ENCODE assay signal across 13 mouse cellular contexts in the genomic region with DNA sequence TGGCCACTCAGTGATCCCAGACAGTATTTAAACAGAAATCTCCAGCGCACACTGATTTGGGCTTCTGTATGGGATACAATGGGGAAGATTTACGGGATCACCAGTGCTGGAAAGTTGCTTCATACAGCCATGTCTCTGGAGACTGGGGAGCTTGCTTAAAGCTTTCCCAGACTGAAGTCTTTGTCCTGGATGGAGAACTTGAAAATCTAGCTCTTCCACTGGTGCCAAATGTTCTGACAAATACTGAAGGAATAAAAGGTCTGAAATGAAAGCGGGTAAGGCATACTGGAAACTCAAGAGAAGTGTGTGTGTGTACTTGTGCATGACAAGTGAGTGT.
DNase-seq lines count a peak whose midpoint lies in the region; ATAC-seq lines count a peak whose summit lies in the region.
"Had no signal": no experiment of that assay in that cellular context is flagged by ENCODE, and none has a peak within 500 bp of the region (broad histone marks: within the 10 kb centered on the region; RNA-seq: fewer than 3 reads in every experiment).

No protein-coding gene starts in this region.

- H3K9me3 ChIP-seq in kidney, embryonic 15.5 days (replicated peaks) = no peaks in the 10 kb centered on the region
- H3K9me3 ChIP-seq: forebrain, embryonic 12.5 days; hindbrain, embryonic 10.5 days; neural tube, embryonic 15.5 days had no signal

- no peak overlapping the region for H3K9ac ChIP-seq in kidney, embryonic 15.5 days
- H3K9ac ChIP-seq: forebrain, embryonic 12.5 days; neural tube, embryonic 15.5 days had no signal

- no peaks in the 10 kb centered on the region for H3K27me3 ChIP-seq in kidney, embryonic 15.5 days
- H3K27me3 ChIP-seq: forebrain, embryonic 12.5 days; neural tube, embryonic 15.5 days had no signal

- 65% methylated on average over 3 of the region's 3 CpGs for WGBS in kidney, embryonic 15.5 days

- no peak for DNase-seq in kidney, postnatal 25 days
- peak; percentile 63 for DNase-seq in NIH3T3 (ENCODE audit: low read depth)
- peak; percentile 22 for DNase-seq in fibroblast of lung, adult 2 months (ENCODE audit: low read depth)
- peak; percentile 32 for DNase-seq in skeletal muscle tissue, adult 2 months (ENCODE audit: low read depth, low spot score)
- no peak for DNase-seq in cerebellum, adult 8-10 months
- no peak for DNase-seq in c-Kit-positive CD71-positive TER-119-positive erythroid progenitor cells, embryonic 14.5 days (ENCODE audit: low spot score)

- peak overlapping the region; percentile 76 for H3K27ac ChIP-seq in kidney, embryonic 15.5 days
- H3K27ac ChIP-seq: forebrain, embryonic 12.5 days; hindbrain, embryonic 10.5 days; macrophage; neural tube, embryonic 15.5 days had no signal

- H3K4me2 ChIP-seq in kidney, embryonic 15.5 days = no peak overlapping the region
- H3K4me2 ChIP-seq: forebrain, embryonic 12.5 days; liver, embryonic 11.5 days; neural tube, embryonic 15.5 days had no signal

- no peak overlapping the region for H3K4me3 ChIP-seq in kidney, embryonic 15.5 days (replicated peaks)
- H3K4me3 ChIP-seq: forebrain, embryonic 12.5 days; hindbrain, embryonic 10.5 days; neural tube, embryonic 15.5 days had no signal

- H3K36me3 ChIP-seq in kidney, embryonic 15.5 days = no peaks in the 10 kb centered on the region
- H3K36me3 ChIP-seq: forebrain, embryonic 12.5 days; hindbrain, embryonic 10.5 days; neural tube, embryonic 15.5 days had no signal

- H3K4me1 ChIP-seq in kidney, embryonic 15.5 days = peaks cover 12% of the 10 kb centered on the region
- H3K4me1 ChIP-seq: forebrain, embryonic 12.5 days; hindbrain, embryonic 10.5 days; neural tube, embryonic 15.5 days had no signal

- ATAC-seq in kidney, embryonic 15.5 days (replicated peaks; ENCODE audit: low FRiP score) = 0 out of 2 replicates have a peak, but pooled peaks have one; percentile 18
- ATAC-seq: midbrain, embryonic 16.5 days had no signal

Comparison
In these comparisons a context has a peak if more than half of its experiments do, and no peak if none do; other contexts are left out.
1. DNase-seq: peak in NIH3T3 (single experiment), fibroblast of lung, adult 2 months (single experiment) and skeletal muscle tissue, adult 2 months (single experiment); none in kidney, postnatal 25 days (0 of 2), cerebellum, adult 8-10 months (single experiment) and c-Kit-positive CD71-positive TER-119-positive erythroid progenitor cells, embryonic 14.5 days (single experiment).